Mouse (Mus musculus): ENCODE results near the gene Hmgb1. TPM values are rescaled to one million over a fixed set of nuclear protein-coding genes. Genes with fewer than 3 reads are reported as not detected.
A peak's percentile ranks its signal among the peaks of the same experiment; 100 is the strongest.

Gene Hmgb1
- total RNA-seq, 2 experiments from 2014 or later, result 128 to 136 TPM

GRCm38 (mm10) chr5:149068745-149069144 lies 115.5 kb downstream of the Hmgb1 start:
- no peak for DNase-seq (ENCODE audit: low spot score in 2 of 2)

GRCm38 (mm10) chr5:149068247-149068740 lies 116.0 kb downstream of the Hmgb1 start:
- no peak for DNase-seq (ENCODE audit: low spot score in 2 of 2)

GRCm38 (mm10) chr5:149067501-149067961 lies 116.8 kb downstream of the Hmgb1 start:
- DNase-seq (ENCODE audit: low spot score in 2 of 2), result no peak

GRCm38 (mm10) chr5:149062833-149063232 lies 121.5 kb downstream of the Hmgb1 start:
- DNase-seq (ENCODE audit: low spot score in 2 of 2), result no peak

- no peak for DNase-seq (ENCODE audit: low spot score in 2 of 2)
These were observed 130.7 kb downstream of the Hmgb1 start for GRCm38 (mm10) chr5:149053352-149054168.

- DNase-seq (ENCODE audit: low spot score in 2 of 2), result peak; percentile 98 to 100
These were observed 131.6 kb downstream of the Hmgb1 start for GRCm38 (mm10) chr5:149052421-149053338.

- peak; percentile 74 to 85 for DNase-seq (ENCODE audit: low spot score in 2 of 2)
These were observed 132.5 kb downstream of the Hmgb1 start for GRCm38 (mm10) chr5:149051571-149052420.

GRCm38 (mm10) chr5:149051194-149051570 lies 133.1 kb downstream of the Hmgb1 start:
- DNase-seq (ENCODE audit: low spot score in 2 of 2), result no peak

- no peak for DNase-seq (ENCODE audit: low spot score in 2 of 2)
These were observed 133.6 kb downstream of the Hmgb1 start for GRCm38 (mm10) chr5:149050588-149051160.

- DNase-seq (ENCODE audit: low spot score in 2 of 2), result no peak
These were observed 134.9 kb downstream of the Hmgb1 start for GRCm38 (mm10) chr5:149049435-149049834.

- DNase-seq (ENCODE audit: low spot score in 2 of 2), result no peak
These were observed 135.3 kb downstream of the Hmgb1 start for GRCm38 (mm10) chr5:149048961-149049360.

- DNase-seq (ENCODE audit: low spot score in 2 of 2), result no peak
These were observed 137.6 kb downstream of the Hmgb1 start for GRCm38 (mm10) chr5:149046650-149047049.

- no peak for DNase-seq (ENCODE audit: low spot score in 2 of 2)
These were observed 138.7 kb downstream of the Hmgb1 start for GRCm38 (mm10) chr5:149045470-149046085.

- DNase-seq (ENCODE audit: low spot score in 2 of 2), result no peak
These were observed 139.2 kb downstream of the Hmgb1 start for GRCm38 (mm10) chr5:149045054-149045453.

GRCm38 (mm10) chr5:149044067-149044466 lies 140.2 kb downstream of the Hmgb1 start:
- DNase-seq (ENCODE audit: low spot score in 2 of 2), result no peak

GRCm38 (mm10) chr5:149043240-149043639 lies 141.0 kb downstream of the Hmgb1 start:
- DNase-seq (ENCODE audit: low spot score in 2 of 2), result no peak

- no peak for DNase-seq (ENCODE audit: low spot score in 2 of 2)
These were observed 144.5 kb downstream of the Hmgb1 start for GRCm38 (mm10) chr5:149039825-149040224.

- no peak for DNase-seq (ENCODE audit: low spot score in 2 of 2)
These were observed 146.6 kb downstream of the Hmgb1 start for GRCm38 (mm10) chr5:149037729-149038128.

GRCm38 (mm10) chr5:149036920-149037319 lies 147.4 kb downstream of the Hmgb1 start:
- no peak for DNase-seq (ENCODE audit: low spot score in 2 of 2)

GRCm38 (mm10) chr5:149032438-149032837 lies 151.9 kb downstream of the Hmgb1 start:
- no peak for DNase-seq (ENCODE audit: low spot score in 2 of 2)

All from left cerebral cortex, adult 18-20 months (tissue).